11 mouse cellular contexts compared by ENCODE assay signal in the genomic region with DNA sequence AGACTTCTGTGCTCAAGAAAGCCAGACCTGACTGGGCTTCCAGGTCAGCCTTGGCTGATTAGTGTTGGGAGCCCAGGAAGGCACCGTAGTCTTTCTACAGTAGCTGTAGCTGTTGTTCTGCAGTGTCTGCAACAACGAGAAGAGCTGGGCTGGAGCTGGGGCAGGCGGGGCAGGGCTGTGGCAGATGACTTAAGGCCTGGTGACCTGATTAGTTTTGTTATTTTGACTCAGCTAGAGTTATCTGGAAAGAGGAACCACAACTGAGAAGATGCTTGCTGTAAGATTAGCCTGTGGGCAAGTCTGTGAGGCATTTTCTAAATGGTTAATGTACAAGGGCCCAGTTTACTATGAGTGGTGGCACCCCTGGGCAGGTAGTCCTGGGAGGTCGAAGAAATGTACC.
DNase-seq lines count a peak whose midpoint lies in the region; ATAC-seq and TF ChIP-seq lines count a peak whose summit lies in the region.
"Had no signal": no experiment of that assay in that cellular context is flagged by ENCODE, and none has a peak within 500 bp of the region (broad histone marks: within the 10 kb centered on the region; RNA-seq: fewer than 3 reads in every experiment).

No protein-coding gene starts in this region.

- no peaks in the 10 kb centered on the region for H3K79me2 ChIP-seq in CH12.LX (replicated peaks; ENCODE audit: control insufficient read depth, extremely low read depth, insufficient read depth, poor library complexity, severe bottlenecking)

- TF ChIP-seq EP300 in CH12.LX (IDR thresholded peaks at IDR 0.05; ENCODE audit: low read length), result peak; percentile 85

- dilution Hi-C loops in CH12.LX (cut with MboI; ENCODE audit: extremely low pct_ligation_motif_present, extremely low pct_unique_long_range_greater_than_20kb, low sequenced_read_pairs), result no loop called here

- no peaks in the 10 kb centered on the region for H3K36me3 ChIP-seq in kidney, adult 2 months (ENCODE audit: control insufficient read depth, insufficient read depth, low read length)
- H3K36me3 ChIP-seq in CH12.LX (replicated peaks in 1 of 2; ENCODE audit: control insufficient read depth in 1 of 2, insufficient read depth in 1 of 2, low read length in 1 of 2), result peaks cover 0 to 8% of the 10 kb centered on the region in 2 experiments
- no peaks in the 10 kb centered on the region for H3K36me3 ChIP-seq in forebrain, embryonic 14.5 days (ENCODE audit: control insufficient read depth, insufficient read depth, low read length)

- H3K9me3 ChIP-seq in CH12.LX (replicated peaks; ENCODE audit: low read length), result no peaks in the 10 kb centered on the region
- H3K9me3 ChIP-seq in forebrain, embryonic 14.5 days (replicated peaks; ENCODE audit: control insufficient read depth, low read length), result no peaks in the 10 kb centered on the region

- peak; percentile 56 for ATAC-seq in granulocyte monocyte progenitor cell, adult 5-6 weeks (replicated peaks; ENCODE audit: poor library complexity, severe bottlenecking)
- peak; percentile 78 for ATAC-seq in megakaryocyte-erythroid progenitor cell, adult 5-6 weeks (replicated peaks; ENCODE audit: low FRiP score, low TSS enrichment, poor library complexity, severe bottlenecking)
- no peak for ATAC-seq in cerebellum, adult (ENCODE audit: insufficient number of reproducible peaks, low FRiP score, low TSS enrichment)
- no peak for ATAC-seq in forebrain, embryonic 14.5 days
- ATAC-seq: intestine, postnatal 0 days had no signal

- in situ Hi-C loops in CH12.LX (cut with MboI; ENCODE audit: low pct_ligation_motif_present, low pct_unique_long_range_greater_than_20kb, low sequenced_read_pairs), result no loop called here

- TF ChIP-seq CTCF in kidney, adult 2 months (conservative IDR thresholded peaks at IDR 0.05; ENCODE audit: insufficient read depth, insufficient read length, low read depth, low read length), result no peak
- no peak for TF ChIP-seq CTCF in CH12.LX (conservative IDR thresholded peaks at IDR 0.05 in 1 of 2, IDR thresholded peaks at IDR 0.05 in 1 of 2; ENCODE audit: low read depth in 2 of 2, low read length in 2 of 2)

- DNase-seq in kidney, adult 2 months, result peak; percentile 4
- no peak for DNase-seq in kidney, adult 11 months
- DNase-seq in CH12.LX (ENCODE audit: extremely low read depth), result peak; percentile 77
- DNase-seq in forebrain, embryonic 14.5 days (ENCODE audit: low spot score), result no peak
- DNase-seq: cerebellum, adult 8-10 months; heart, postnatal 36 days; lung, embryonic 14.5 days had no signal

- no peak overlapping the region for H3K9ac ChIP-seq in CH12.LX (ENCODE audit: insufficient read depth, low read depth)
- H3K9ac ChIP-seq in forebrain, embryonic 14.5 days (ENCODE audit: low read length), result no peak overlapping the region
- H3K9ac ChIP-seq: lung, embryonic 14.5 days had no signal

- no peaks in the 10 kb centered on the region for H3K4me1 ChIP-seq in kidney, adult 2 months (ENCODE audit: control insufficient read depth, insufficient read depth, low read length)
- peaks cover 28 to 75% of the 10 kb centered on the region in 2 experiments for H3K4me1 ChIP-seq in CH12.LX (ENCODE audit: control insufficient read depth in 1 of 2, insufficient read depth in 2 of 2)
- H3K4me1 ChIP-seq in forebrain, embryonic 14.5 days (ENCODE audit: control insufficient read depth, insufficient read depth, low read length), result no peaks in the 10 kb centered on the region

- H3K27ac ChIP-seq in kidney, adult 2 months (ENCODE audit: insufficient read depth, low read depth, low read length), result no peak overlapping the region
- peak overlapping the region; percentile 56; the same call in 1 of the 2 replicates for H3K27ac ChIP-seq in CH12.LX (ENCODE audit: insufficient read depth, low read depth)
- no peak overlapping the region for H3K27ac ChIP-seq in forebrain, embryonic 14.5 days (ENCODE audit: low read depth, low read length)

- WGBS in kidney, adult 2 months, result 80% methylated on average over 4 of the region's 4 CpGs
- WGBS in forebrain, embryonic 14.5 days, result 82% methylated on average over 4 of the region's 4 CpGs

- TF ChIP-seq RAD21 in CH12.LX (IDR thresholded peaks at IDR 0.05; ENCODE audit: low read depth, low read length), result no peak; the same call in 1 of the 2 replicates

- no peak for TF ChIP-seq POLR2A in kidney, adult 2 months (IDR thresholded peaks at IDR 0.05; ENCODE audit: low read depth, low read length)
- TF ChIP-seq POLR2A in CH12.LX (IDR thresholded peaks at IDR 0.05; ENCODE audit: low read depth, low read length), result no peak

- no peaks in the 10 kb centered on the region for H3K27me3 ChIP-seq in kidney, adult 2 months (replicated peaks; ENCODE audit: control insufficient read depth, insufficient read depth, low read length)
- H3K27me3 ChIP-seq in CH12.LX (replicated peaks), result no peaks in the 10 kb centered on the region
- no peaks in the 10 kb centered on the region for H3K27me3 ChIP-seq in forebrain, embryonic 14.5 days (replicated peaks; ENCODE audit: control insufficient read depth, insufficient read depth, low read length)

- H3K4me2 ChIP-seq in CH12.LX (ENCODE audit: insufficient read depth, low read depth, poor library complexity, severe bottlenecking), result no peak overlapping the region
- no peak overlapping the region for H3K4me2 ChIP-seq in forebrain, embryonic 14.5 days (ENCODE audit: low read length)
- H3K4me2 ChIP-seq: lung, embryonic 14.5 days had no signal

- H3K4me3 ChIP-seq in kidney, adult 2 months (ENCODE audit: insufficient read depth, low read depth, low read length), result no peak overlapping the region
- no peak overlapping the region for H3K4me3 ChIP-seq in CH12.LX (replicated peaks in 1 of 3; ENCODE audit: low read depth in 2 of 3, low read length in 2 of 3, poor library complexity in 1 of 3)
- no peak overlapping the region for H3K4me3 ChIP-seq in forebrain, embryonic 14.5 days (ENCODE audit: low read depth, low read length)

TF ChIP-seq in CH12.LX, 34 proteins besides CTCF, POLR2A, EP300 and RAD21:
- TF ChIP-seq BHLHE40 (IDR thresholded peaks at IDR 0.05; ENCODE audit: low read depth, low read length) (peak; percentile 68), IRF4 (IDR thresholded peaks at IDR 0.05; ENCODE audit: low read depth, low read length) (peak; percentile 90), MEF2A (IDR thresholded peaks at IDR 0.05; ENCODE audit: borderline replicate concordance, low read depth, low read length) (peak; percentile 55), TCF12 (IDR thresholded peaks at IDR 0.05; ENCODE audit: low read depth, low read length) (peak; percentile 42; the same call in 1 of the 2 replicates), ETS1 (conservative IDR thresholded peaks at IDR 0.05; ENCODE audit: low read depth, low read length) (peak; percentile 52), TBP (conservative IDR thresholded peaks at IDR 0.05; ENCODE audit: low read depth, low read length) (0 out of 2 replicates have a peak, but pooled peaks have one; percentile 12), GABPA (IDR thresholded peaks at IDR 0.05; ENCODE audit: insufficient replicate concordance, low read depth, low read length) (no peak), ZNF384 (IDR thresholded peaks at IDR 0.05; ENCODE audit: low read depth, low read length) (no peak)
TF ChIP-seq in CH12.LX: peak in this region for 6.

Comparison
In these comparisons a context has a peak if more than half of its experiments do, and no peak if none do; other contexts are left out.
1. DNase-seq: peak in kidney, adult 2 months (single experiment) and CH12.LX (single experiment); none in kidney, adult 11 months (single experiment) and forebrain, embryonic 14.5 days (single experiment).
2. ATAC-seq: peak in granulocyte monocyte progenitor cell, adult 5-6 weeks (single experiment) and megakaryocyte-erythroid progenitor cell, adult 5-6 weeks (single experiment); none in cerebellum, adult (single experiment) and forebrain, embryonic 14.5 days (single experiment).